Mouse (Mus musculus) spleen, adult 12 weeks (tissue): ENCODE data around the gene Sgcd.
"Not testable (repeated sequence)": the region's sequence is repeated elsewhere in the genome, so short reads cannot be mapped to it uniquely, and the experiment has no call there.

Experiments
- DNase-seq: peaks from one replicate; pipeline ENCODE4 v3.0.0; 2022; ENCODE audit warnings: low spot score

The Sgcd gene

DNA sequence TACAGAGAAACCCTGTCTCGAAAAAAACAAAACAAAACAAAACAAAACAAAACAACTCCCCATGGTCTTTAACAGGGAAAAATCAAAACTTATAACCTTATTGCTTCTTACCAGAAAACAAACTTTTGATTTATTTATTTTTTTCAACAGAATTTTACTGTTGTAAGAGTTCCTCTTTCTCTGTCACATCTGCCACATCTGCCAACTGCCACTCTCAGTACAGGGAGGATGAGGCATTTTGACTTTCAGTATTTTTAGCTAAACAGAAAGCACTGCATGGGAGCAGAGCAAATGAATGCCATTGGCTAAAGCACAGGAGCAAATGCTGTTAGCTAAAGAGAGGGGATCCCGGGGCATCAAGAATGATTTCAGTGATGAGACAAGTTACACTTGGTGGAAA lies 528.6 kb downstream of the Sgcd start:
- DNase-seq, result no peak

DNA sequence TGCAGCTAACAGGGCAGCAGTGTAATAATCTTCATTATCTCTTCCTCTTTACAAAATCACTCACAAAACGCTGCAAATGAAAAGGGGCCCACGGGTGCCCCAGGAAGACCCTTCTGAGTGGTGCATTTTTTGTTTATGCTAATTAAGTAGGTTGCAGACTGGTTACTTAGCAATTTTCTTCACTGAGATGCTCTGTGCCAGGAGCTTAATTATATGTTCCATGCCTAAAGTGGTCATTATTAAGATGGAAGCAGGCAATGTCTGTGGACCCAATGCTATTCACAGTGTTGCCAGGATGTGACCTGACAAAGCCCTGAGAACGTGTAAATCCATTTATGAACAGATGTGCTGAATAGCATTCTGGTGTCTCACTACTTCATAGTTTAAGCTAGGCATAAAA lies 529.6 kb downstream of the Sgcd start:
- DNase-seq, result no peak

DNA sequence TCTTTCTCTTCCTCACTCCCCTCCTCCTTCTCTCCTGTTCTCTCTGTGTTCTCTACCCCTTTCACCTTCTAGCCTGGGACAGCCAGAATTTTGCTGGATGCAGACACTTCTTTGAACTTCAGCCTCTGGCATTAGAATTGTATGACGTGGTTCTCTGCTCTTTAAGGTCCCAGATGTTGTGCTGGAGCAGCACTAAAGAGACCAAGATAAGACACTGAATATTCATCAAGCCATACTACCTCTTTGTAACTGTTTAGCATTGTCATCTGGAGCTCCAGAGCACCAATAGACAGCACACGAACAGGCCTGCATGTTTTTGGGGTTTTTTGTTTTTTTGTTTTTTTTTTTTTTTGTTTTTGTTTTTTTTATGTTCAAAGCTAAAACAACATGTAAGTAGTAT lies 541.0 kb downstream of the Sgcd start:
- no peak for DNase-seq

DNA sequence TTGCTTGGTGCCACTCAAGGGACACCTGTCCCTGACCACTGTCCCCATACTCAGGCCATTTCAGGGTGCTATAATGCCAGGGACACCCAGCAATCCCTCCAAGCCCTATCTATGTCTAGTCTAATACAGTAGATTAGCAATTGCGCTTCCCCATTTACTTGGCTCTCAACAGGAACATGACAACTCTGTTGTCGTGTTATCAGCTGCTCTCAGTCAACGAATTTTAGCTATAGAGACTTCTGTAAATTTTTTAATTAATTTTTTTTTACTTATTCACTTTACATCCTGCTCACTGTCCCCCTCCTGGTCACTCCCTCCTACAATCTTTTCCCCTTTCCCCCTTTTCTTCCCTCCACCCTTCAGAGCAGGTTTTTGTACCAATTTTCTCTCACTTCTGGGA lies 542.4 kb downstream of the Sgcd start:
- no peak for DNase-seq

DNA sequence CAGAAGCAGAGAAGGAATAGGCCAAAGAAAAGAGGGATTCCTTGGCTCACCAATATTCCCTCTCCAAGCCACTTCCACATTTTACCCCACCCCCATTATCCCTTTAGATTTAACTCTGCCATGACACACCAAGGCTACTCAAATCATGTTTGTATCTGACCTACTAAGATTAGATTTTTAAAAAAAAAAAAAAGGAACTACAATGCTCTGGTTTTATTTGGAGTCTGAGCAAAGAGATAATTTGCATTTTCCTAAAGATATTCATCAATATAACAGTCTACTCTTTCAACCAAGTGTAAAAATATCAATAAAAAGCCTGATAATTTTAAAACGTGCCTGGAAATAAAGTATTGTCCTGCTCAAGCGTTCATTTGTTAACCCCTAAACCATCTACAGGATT lies 543.1 kb downstream of the Sgcd start:
- no peak for DNase-seq

DNA sequence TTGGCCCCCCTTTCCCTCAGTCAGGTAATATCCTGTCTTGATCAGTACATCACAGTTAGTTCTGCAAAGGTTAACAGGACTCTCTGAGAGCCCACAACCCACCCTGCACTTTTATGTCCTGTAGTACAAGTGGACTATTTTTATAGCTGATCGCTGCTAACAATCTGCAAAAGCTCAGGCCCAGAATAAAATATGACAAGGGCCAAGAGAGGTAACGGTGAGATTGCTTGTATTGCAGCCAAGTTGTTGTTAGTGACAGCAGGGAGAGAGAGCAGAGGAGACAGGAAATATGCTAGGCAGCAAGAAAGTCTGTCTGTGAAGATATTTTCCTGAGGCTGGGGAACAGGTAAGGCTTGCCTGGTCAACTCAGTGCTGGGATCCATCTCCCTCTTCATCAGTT lies 546.5 kb downstream of the Sgcd start:
- DNase-seq, result no peak

DNA sequence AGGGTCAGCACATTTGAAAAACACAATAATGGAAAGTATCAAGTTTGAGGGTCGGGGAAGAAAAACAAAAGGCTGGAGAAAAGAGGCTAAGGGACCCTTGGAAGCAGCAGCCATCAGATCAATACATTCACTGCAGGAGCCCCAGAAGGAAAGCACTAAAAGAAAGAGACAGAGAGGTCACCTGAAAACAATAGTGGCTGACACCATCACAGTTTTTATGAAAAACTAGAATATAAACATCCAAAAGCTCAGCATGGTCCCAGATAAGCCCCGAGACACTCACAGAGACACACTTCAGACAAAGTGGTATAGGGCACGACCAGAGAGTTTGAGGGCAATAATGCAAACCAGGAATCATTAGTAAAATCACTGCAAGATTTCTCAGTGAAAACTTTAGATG lies 589.2 kb downstream of the Sgcd start:
- DNase-seq, result no peak

DNA sequence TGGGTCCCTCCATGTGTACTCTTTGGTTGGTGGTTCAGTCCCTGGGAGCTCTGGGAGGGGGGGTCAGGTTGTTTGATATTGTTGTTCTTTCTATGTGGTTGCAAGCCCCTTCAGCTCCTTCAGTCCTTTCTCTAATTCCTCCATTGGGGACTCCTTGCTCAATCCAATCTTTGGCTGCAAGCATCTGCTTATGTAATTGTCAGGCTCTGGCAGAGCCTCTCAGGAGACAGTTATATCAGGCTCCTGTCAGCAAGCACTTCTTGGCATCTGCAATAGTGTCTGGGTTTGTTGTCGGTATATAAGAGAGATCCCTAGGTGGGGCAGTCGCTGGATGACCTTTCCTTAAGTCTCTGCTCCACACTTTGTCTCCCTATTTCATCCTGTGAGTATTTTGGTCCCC lies 598.0 kb downstream of the Sgcd start:
- DNase-seq, result not testable (repeated sequence)

DNA sequence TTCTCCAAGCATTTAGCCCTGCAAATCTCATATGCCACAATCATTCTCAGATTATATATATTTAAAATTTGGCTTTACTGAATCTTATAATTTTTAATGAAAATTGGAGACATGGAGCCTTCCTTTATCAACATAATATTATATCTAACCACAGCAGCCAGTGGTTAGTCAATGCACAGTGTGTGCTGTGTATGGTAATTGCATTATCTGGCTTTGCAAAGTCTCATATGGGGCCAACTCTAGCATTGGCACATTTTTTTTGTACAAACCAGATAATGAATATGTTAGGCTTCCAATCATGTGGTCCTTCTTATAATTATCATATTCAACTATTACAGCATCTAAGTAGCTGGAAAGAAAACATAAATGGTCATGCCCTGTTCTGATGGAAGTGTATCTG lies 599.4 kb downstream of the Sgcd start:
- DNase-seq, result no peak

DNA sequence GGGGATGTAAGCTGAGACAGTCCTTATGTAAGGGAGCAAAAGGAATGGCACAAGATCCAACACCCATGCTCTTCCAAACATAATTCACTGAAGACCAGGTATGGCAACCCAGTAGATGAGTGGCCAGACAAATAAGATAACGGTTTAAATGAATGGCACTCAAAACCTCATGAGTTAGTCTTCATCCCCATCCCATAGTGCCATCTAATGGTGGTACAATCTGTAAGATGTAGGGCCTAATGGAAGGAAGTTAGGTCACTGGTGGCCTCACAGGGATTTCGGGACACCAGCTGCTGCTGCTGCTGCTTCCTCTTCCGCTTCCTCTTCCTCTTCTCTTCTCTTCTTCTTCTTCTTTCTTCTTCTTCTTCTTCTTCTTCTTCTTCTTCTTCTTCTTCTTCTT lies 601.0 kb downstream of the Sgcd start:
- DNase-seq, result no peak

DNA sequence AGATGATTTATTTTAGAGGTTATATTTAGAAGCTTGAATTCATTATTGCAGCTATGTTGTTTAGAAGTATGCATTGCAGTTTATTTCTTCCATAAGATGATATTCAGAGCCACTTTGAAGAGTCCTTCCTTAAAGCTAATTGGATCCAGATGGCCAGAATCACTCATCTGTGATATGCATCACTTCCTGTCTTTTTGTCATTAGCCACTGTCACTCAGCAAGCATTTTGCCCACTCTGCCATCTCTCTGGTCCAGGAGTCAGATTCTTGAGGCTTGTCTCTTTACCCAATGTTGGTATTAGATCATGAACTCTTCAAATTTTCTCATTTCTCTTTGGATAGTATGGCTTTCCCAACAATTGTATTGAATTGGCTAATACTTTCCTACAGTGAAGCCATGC lies 602.6 kb downstream of the Sgcd start:
- DNase-seq, result no peak

DNA sequence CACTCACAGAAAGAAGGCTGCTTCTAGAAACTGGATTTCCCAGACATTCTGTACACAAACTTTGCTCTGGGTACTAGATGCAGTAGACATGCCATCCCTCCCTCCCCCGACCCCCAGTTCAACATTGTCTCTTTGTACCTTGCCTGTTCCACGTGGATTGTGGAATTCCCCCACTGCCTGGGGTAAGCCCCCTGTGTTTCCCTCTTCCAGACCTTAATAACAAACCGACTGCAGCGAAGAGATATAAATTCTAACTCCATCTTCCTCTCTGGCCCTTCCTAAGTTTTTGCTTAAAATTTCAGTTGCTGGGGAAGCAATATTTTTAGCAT lies 609.2 kb downstream of the Sgcd start:
- DNase-seq, result no peak

DNA sequence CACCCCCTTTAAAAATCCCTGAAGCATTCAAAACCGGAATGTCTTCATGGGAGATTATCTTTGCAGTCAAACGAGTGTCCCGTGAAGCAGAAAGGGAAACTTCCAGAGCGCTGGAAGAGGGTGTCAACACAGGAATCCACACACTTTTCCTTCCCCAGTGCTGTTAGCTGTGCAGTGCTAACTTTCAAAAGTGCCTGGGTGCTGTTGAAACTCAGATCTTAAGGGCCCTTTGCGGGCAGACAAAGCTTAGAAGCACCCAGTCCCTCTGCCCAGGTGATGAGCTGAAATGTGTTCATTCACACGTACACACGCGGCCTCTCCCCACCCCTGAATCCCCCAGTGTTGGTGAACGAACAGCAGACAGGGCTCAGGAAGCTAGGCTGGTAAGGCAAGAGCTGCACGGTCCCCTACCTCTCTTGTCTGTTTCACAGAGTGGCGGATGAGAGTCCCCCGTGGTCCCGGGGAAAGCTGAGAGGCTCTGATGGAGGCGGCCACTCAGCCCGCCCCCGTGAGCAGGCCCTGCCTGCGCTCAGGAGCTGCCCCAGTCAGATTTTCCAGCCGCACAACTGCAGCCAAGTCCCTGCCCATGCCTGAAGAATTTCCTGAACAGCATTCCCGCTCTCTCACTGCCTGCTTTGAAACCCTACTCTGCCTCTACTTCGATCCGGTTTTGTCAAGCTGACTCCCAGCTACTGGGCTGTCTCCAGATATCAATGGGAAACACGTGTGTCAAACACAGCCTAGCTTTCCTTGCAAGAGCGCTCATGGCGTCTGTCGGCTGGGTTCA lies 609.7 kb downstream of the Sgcd start:
- no peak for DNase-seq

DNA sequence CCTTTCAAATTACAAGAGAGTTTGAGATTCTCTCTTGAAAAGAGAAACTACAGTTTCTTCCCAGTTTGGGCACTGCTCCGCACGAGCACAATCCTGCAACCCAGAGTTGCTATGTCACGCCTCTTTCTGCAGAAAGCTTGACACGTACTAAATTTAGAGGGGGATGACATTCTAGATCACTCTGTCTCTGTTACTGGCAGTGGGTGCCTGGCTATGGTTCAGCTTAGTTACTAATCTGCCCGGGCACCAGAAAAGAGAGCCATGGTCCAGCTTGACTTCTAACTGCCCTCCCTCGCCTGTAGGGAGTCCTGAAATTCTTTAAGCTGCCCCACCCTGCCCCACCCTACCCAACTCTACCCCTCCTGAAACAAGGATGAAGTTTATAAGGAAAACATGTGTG lies 611.3 kb downstream of the Sgcd start:
- DNase-seq, result no peak

DNA sequence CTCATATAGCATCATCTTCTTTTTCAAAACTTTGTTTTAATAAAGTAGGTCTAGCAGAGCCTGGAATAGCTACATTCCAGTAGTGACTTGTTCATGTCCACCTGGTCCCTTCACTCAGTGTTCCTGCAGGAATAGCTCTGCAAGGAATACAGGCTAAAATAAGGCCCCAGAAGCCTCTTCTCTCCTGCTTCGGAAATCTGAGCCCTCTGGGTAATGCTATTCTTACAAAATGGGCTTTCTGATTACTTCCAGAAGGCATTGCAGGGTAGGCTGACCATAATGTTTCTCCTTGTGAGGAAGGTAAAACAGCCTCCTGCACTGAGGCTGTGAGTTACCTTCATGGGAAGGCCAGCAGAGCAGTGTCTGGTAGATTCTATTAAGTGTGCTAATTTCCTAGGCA lies 611.9 kb downstream of the Sgcd start:
- no peak for DNase-seq

DNA sequence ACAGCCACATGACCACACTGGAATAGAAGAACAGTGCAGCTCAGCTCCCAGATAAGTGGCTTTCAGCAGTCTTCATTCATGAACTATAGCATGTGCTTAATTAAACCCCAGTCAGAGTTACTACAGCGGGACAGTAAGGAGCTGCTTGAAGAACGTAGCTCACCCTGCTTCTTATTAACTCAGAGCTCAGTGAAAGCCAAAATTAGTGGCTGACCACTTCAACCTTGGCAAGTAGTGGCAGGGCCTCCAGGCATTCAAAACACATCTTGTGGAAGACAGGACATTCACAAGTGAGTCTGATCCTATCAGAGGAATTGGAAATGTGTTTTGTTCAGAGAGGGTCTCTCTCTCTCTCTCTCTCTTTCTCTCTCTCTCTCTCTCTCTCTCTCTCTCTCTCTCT lies 617.2 kb downstream of the Sgcd start:
- DNase-seq, result no peak

DNA sequence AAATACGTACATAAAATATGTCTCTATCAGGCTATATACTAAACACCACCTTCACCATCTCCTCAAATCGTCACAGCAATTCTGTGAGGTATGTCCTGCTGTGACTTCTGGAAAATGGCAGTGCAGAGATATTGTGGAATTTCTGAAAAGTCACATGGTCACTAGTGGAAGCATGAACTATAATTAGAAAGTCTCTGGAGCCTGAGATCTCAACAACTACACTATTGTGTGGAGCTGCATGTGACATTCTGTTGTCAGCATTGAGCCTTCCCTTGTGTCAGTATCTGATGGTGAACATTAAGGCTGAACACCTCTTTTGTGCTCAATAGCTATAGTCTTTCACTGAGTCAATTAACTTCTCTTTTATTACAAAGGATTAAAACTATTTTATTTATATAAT lies 637.2 kb downstream of the Sgcd start:
- DNase-seq, result no peak

DNA sequence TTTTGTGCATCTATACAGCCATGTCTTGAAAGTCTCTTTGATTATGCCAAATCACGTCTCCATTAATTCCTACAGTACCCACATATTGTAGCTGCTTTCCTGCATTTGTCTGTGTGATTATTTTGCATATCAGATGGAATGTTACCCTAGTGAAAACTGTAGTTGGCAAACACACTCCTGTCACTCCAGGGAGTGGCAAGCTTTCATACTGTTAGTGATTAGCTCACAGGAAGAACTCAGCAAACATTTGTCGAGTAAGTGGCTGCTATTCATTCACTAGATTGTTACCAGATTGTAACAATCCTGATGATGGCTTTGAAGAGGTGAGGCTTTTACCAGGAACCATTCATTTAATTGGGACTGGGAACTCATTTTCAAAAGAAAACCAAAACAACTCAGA lies 645.3 kb downstream of the Sgcd start:
- no peak for DNase-seq

DNA sequence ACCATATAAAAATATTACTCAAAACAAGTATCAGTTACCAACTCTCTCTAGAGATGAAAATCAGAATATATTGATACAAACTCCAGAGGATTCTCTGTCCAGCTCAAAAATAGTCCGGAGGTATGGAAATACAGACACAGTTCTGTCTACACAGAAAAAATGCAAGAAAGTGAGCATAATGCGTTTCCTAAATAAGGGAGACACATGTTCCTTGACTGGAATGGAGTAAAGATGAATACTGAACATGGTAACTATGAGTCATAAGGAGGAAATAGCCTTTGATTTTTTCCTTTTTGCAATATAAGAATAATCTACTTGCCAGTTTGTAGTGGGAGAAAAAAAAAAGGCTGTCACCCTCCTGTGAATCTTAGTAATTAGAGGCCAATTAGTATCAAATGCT lies 655.1 kb downstream of the Sgcd start:
- DNase-seq, result no peak

DNA sequence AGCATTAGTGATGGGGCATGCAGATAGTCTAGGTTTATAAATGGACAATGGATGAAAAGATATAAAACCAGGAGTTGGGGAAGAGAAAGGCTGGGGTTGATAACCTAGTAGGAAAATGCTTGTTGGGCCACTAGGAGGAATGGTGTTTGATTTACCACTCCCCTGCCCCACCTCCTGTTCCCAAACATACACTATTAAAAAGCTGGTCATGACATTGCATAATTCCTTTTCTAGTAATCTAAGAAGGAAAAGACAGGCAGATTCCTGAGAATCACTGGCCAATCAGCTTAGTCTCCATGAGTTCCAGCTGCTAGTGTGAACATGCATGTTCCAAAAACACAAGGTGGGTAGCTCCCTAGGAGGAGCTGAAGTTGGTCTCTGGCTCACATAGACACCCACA lies 683.2 kb downstream of the Sgcd start:
- DNase-seq, result no peak

DNA sequence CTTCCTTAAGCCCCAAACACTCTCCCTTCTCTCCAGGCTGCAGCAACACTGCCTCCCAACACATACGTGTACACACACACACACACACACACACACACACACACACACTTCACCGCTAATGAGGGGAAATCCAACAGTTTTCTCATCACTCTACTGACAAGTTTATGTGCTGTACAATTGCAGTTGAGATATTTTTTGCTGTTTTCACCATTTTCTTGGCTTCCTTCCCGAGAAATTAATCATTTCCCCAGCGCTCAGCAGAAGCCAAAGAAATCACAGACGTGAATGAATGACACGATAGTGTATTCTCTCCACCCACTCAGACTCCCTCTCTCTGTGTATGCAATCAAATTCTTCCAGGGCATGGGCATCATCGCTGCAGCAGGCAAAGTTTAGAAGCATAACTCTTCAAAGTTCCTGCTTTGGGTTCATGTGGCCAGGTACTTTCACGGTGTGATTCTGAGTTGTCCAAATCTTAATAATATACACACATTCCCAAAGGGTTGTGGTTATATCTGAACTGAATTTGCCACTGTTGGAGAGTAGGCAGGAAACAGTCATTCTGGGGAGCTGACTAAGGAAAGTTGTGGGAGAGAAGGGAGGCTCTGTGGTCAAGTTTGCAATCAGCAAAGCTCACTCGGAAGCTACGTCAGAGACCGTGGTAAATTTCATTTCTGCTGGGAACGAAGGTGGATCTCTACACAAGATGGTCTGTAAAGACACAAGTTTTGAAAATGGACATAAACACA lies 683.9 kb downstream of the Sgcd start:
- no peak for DNase-seq

DNA sequence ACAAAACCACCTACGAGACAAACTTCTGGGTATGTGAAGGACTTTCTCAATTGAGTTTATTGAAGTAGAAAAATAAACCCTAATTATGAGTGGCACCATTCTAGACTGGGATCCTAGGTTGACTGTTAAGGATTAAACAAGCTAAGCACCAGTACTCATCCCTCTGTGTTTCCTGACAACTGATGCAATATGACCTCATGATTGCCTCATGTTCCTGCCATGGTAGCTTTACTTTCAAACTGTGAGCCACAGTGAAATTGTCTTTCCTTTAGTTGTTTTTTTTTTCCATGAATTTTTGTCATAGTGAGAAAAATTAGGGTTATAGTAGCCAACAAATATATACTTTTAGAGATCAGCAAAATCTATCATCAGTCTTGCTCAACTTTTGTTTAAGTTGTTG lies 689.0 kb downstream of the Sgcd start:
- DNase-seq, result no peak

DNA sequence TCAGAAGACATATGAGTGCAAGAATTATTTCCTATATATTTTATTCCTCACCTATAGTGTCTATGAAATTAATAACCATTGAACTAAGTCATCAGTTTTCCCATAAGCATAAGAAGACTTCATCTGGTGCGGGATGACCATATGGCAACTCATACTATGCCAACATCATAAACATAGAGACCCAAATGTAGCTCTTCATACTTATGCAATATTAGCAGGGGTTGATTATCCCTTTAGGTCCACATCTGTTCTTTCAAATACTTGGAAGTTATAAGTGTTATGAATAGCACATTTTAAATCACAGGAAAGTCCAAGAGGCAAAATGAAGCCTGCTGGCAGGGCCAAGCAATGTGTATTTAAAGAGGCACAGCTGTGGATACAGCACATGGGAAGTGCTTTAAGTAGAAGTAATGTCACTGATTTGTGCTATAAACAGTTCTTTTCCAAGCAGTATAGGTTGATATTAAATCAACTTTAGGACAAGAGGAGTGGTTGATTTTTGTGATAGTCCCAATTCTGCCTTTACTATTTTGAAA lies 690.9 kb downstream of the Sgcd start:
- no peak for DNase-seq

DNA sequence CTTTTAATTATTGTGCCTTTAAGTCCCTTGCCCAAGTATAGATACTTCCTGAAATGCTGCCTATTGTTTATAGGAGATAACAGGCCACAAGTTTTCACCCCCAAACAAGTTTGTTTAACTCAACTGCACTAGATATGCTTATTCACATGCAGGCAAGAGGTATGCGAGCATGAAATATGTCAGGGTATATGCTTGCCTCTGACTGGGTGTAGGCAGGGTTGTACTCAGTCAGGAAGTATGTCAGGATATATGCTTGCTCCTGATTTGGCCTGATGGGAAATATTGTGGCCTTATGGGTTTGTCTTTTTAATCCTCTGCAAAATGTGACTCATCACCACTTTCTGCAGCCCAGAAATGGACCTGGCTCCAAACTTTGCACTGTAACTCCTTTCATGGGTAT lies 694.0 kb downstream of the Sgcd start:
- DNase-seq, result no peak
